Mouse (Mus musculus) bone marrow macrophage, adult 2 months (primary cell): ENCODE data around the gene Cldn19.

Source experiments
- CTCF ChIP-seq: IDR thresholded peaks from 2 replicates; pipeline ENCODE4 v1.5.1; 2012; ENCODE audit warnings: low read depth, mild to moderate bottlenecking, low read length, moderate library complexity
- POLR2A ChIP-seq: IDR thresholded peaks from 2 replicates; pipeline ENCODE4 v1.6.1; 2012; ENCODE audit warnings: mild to moderate bottlenecking, low read depth, low read length, borderline replicate concordance

- no peak for TF ChIP-seq CTCF
- TF ChIP-seq POLR2A, result no peak
Observed at GRCm38 (mm10) chr4:119274627-119275026, 19.4 kb downstream of the Cldn19 start.
